ENCODE assay signal across 20 mouse cellular contexts in the genomic region with DNA sequence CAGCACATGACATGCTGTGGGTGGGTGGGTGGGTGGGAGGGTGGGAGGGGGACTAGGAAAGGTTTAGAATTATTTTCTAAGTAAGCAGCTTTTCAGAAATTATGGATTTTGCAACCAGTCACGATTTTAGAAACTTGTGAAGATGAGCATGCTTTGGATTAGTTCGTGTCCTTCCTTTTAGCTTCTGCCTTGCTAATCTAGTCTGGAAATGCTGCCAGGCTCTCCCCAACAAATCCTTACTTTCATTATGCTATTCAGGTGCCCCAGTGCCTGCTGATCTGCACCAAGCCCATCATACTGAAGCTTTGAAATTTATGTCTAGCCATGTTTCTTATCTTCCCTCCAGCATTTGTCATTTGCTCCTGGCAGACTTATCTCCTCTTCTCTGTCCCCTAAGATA. TPM values are rescaled to one million over a fixed set of nuclear protein-coding genes. Genes with fewer than 3 reads are reported as not detected.
DNase-seq lines count a peak whose midpoint lies in the region; ATAC-seq and TF ChIP-seq lines count a peak whose summit lies in the region.
"Had no signal": no experiment of that assay in that cellular context is flagged by ENCODE, and none has a peak within 500 bp of the region (broad histone marks: within the 10 kb centered on the region; RNA-seq: fewer than 3 reads in every experiment).

No protein-coding gene starts in this region.

- no peak overlapping the region for H3K4me3 ChIP-seq in forebrain, embryonic 15.5 days
- H3K4me3 ChIP-seq in forebrain, embryonic 14.5 days (ENCODE audit: low read depth, low read length), result no peak overlapping the region
- H3K4me3 ChIP-seq in left cerebral cortex, adult 2 months, result no peak overlapping the region
- H3K4me3 ChIP-seq: embryonic facial prominence, embryonic 10.5 days; embryonic facial prominence, embryonic 12.5 days; forebrain, embryonic 13.5 days had no signal

- TF ChIP-seq CTCF in left cerebral cortex, adult 2 months (IDR thresholded peaks at IDR 0.05), result no peak

- no peak for ATAC-seq in forebrain, embryonic 15.5 days (replicated peaks)
- ATAC-seq in forebrain, embryonic 14.5 days, result no peak
- ATAC-seq: forebrain, embryonic 13.5 days had no signal

- H3K4me1 ChIP-seq in forebrain, embryonic 15.5 days, result peaks cover 19% of the 10 kb centered on the region
- no peaks in the 10 kb centered on the region for H3K4me1 ChIP-seq in forebrain, embryonic 14.5 days (ENCODE audit: control insufficient read depth, insufficient read depth, low read length)
- H3K4me1 ChIP-seq: embryonic facial prominence, embryonic 10.5 days; embryonic facial prominence, embryonic 12.5 days had no signal

- H3K27me3 ChIP-seq in forebrain, embryonic 15.5 days, result no peaks in the 10 kb centered on the region
- H3K27me3 ChIP-seq in forebrain, embryonic 14.5 days (replicated peaks; ENCODE audit: control insufficient read depth, insufficient read depth, low read length), result no peaks in the 10 kb centered on the region
- H3K27me3 ChIP-seq: embryonic facial prominence, embryonic 12.5 days; forebrain, embryonic 13.5 days had no signal

- no peak for DNase-seq in forebrain, embryonic 14.5 days (ENCODE audit: low spot score)
- no peak for DNase-seq in left cerebral cortex, adult 2 months (ENCODE audit: extremely low spot score in 1 of 2, low spot score in 2 of 2)
- no peak for DNase-seq in left cerebral cortex, adult 11 months (ENCODE audit: low spot score)
- peak; percentile 59 for DNase-seq in brain, adult 2 months (ENCODE audit: low read depth, low spot score)
- DNase-seq in kidney, adult 8-10 months, result no peak
- DNase-seq: adrenal gland, adult 2 months; adrenal gland, postnatal 10 days; adrenal gland, postnatal 25 days had no signal

- H3K36me3 ChIP-seq in forebrain, embryonic 15.5 days, result no peaks in the 10 kb centered on the region
- no peaks in the 10 kb centered on the region for H3K36me3 ChIP-seq in forebrain, embryonic 14.5 days (ENCODE audit: control insufficient read depth, insufficient read depth, low read length)
- H3K36me3 ChIP-seq: embryonic facial prominence, embryonic 10.5 days; embryonic facial prominence, embryonic 12.5 days had no signal

- intact Hi-C loops in left cerebral cortex, adult 2 months (cut with DNase I), result loop anchor here (2.0 to 5.0 kb wide), 2 partner anchors 47 to 105 kb away; no protein-coding TSS in a partner anchor

- no peaks in the 10 kb centered on the region for H3K9me3 ChIP-seq in forebrain, embryonic 15.5 days
- no peaks in the 10 kb centered on the region for H3K9me3 ChIP-seq in forebrain, embryonic 14.5 days (replicated peaks; ENCODE audit: control insufficient read depth, low read length)
- H3K9me3 ChIP-seq: embryonic facial prominence, embryonic 10.5 days; embryonic facial prominence, embryonic 12.5 days; forebrain, embryonic 13.5 days had no signal

- WGBS in forebrain, embryonic 15.5 days, result 85% methylated on average over 2 of the region's 2 CpGs
- WGBS in forebrain, embryonic 14.5 days, result 63% methylated on average over 2 of the region's 2 CpGs

- no peak overlapping the region for H3K4me2 ChIP-seq in forebrain, embryonic 15.5 days (replicated peaks)
- no peak overlapping the region for H3K4me2 ChIP-seq in forebrain, embryonic 14.5 days (ENCODE audit: low read length)
- H3K4me2 ChIP-seq: embryonic facial prominence, embryonic 12.5 days; forebrain, embryonic 13.5 days had no signal

- no peak overlapping the region for H3K9ac ChIP-seq in forebrain, embryonic 15.5 days (replicated peaks)
- no peak overlapping the region for H3K9ac ChIP-seq in forebrain, embryonic 14.5 days (ENCODE audit: low read length)
- H3K9ac ChIP-seq: embryonic facial prominence, embryonic 12.5 days; forebrain, embryonic 13.5 days; forebrain, postnatal 0 days had no signal

- H3K27ac ChIP-seq in forebrain, embryonic 15.5 days (replicated peaks), result peak overlapping the region; percentile 64; the same call in 1 of the 2 replicates
- H3K27ac ChIP-seq in forebrain, embryonic 14.5 days (ENCODE audit: low read depth, low read length), result no peak overlapping the region
- H3K27ac ChIP-seq in left cerebral cortex, adult 2 months, result peak overlapping the region; percentile 72
- H3K27ac ChIP-seq: embryonic facial prominence, embryonic 10.5 days; embryonic facial prominence, embryonic 12.5 days had no signal

RNA-seq across cellular contexts. Expression of a gene that starts 34.8 kb away (rescaled TPM):
- polyA plus RNA-seq in forebrain, embryonic 15.5 days (2015; fragmentation: Nextera tagmentation; extraction: Ambion mirVana), result 34.2 and 34.8 TPM in 2 replicates
- polyA plus RNA-seq in forebrain, embryonic 14.5 days (2014; fragmentation: Nextera tagmentation; extraction: Ambion mirVana), result 23.3 and 31.6 TPM in 2 replicates
- 100 to 1,000 TPM; 445 to 453 TPM for total RNA-seq in left cerebral cortex, adult 2 months (2021)
- total RNA-seq: MEL had no signal

RNA-seq across cellular contexts. Expression of a gene that starts 57.6 kb away (rescaled TPM):
- not detected in 2 replicates for polyA plus RNA-seq in forebrain, embryonic 15.5 days (2015; fragmentation: Nextera tagmentation; extraction: Ambion mirVana)
- not detected in 2 replicates for polyA plus RNA-seq in forebrain, embryonic 14.5 days (2014; fragmentation: Nextera tagmentation; extraction: Ambion mirVana)
- total RNA-seq in left cerebral cortex, adult 2 months (2021), result not detected
- total RNA-seq: adrenal gland, adult 2 months; adrenal gland, postnatal 10 days; adrenal gland, postnatal 25 days; adrenal gland, postnatal 4 days; ES-E14; forebrain, postnatal 0 days; MEL had no signal
- polyA plus RNA-seq: adrenal gland, adult 2 months; C2C12; cortical plate, adult 2 months; embryonic facial prominence, embryonic 10.5 days; embryonic facial prominence, embryonic 12.5 days; embryonic facial prominence, embryonic 14.5 days; forebrain, embryonic 11.5 days; forebrain, embryonic 13.5 days; forebrain, postnatal 0 days had no signal
